Mouse (Mus musculus) CH12.LX (cell line): ENCODE measurements at regions not wholly inside any gene's neighbourhood (a gene's known extent, or its start where the extent isn't known, plus 50 kb on each side); places are given as distances from the start of the nearest gene placed in this dataset.

Source experiments
- DNase-seq: peaks from one replicate; pipeline ENCODE4 v3.0.0-alpha.2; 2013; ENCODE audit errors: extremely low read depth
- H3K27ac ChIP-seq: 2 replicates; pipeline ENCODE4 v1.5.1; 2012; ENCODE audit warnings: low read depth, mild to moderate bottlenecking, control low read depth, moderate library complexity; ENCODE audit not compliant: insufficient read depth
- H3K27me3 ChIP-seq: replicated peaks from 2 replicates; pipeline ENCODE3; 2012; ENCODE audit warnings: inconsistent platforms
- H3K36me3 ChIP-seq, 2 experiments: replicated peaks in 1 of 2; 2 replicates each; pipeline versions ENCODE3 to v1.6.1; 2012; ENCODE audit warnings: inconsistent platforms in 1 of 2, low read length in 1 of 2, mild to moderate bottlenecking in 1 of 2, mixed read lengths in 1 of 2, moderate library complexity in 1 of 2; ENCODE audit not compliant: control insufficient read depth in 1 of 2, insufficient read depth in 1 of 2
- H3K4me1 ChIP-seq, 2 experiments: 2 replicates each; pipeline ENCODE4 v1.6.1; 2012; ENCODE audit warnings: inconsistent platforms in 1 of 2, moderate library complexity in 1 of 2; ENCODE audit not compliant: insufficient read depth in 2 of 2, control insufficient read depth in 1 of 2
- H3K4me2 ChIP-seq: 2 replicates; pipeline ENCODE4 v1.6.1; 2012; ENCODE audit warnings: low read depth, mild to moderate bottlenecking, control low read depth; ENCODE audit not compliant: poor library complexity, insufficient read depth, severe bottlenecking
- H3K4me3 ChIP-seq, 3 experiments: fragments of 150-350 bp in 1 of 3; sonication (generic) in 1 of 3; replicated peaks in 1 of 3; 2 replicates each; pipeline versions ENCODE3 to v1.5.1; 2011 to 2012; ENCODE audit warnings: low read depth in 2 of 3, low read length in 2 of 3, mild to moderate bottlenecking in 2 of 3, moderate library complexity in 2 of 3, control low read depth in 1 of 3, improper control_type of control experiment in 1 of 3, inconsistent platforms in 1 of 3, mixed read lengths in 1 of 3; ENCODE audit not compliant: poor library complexity in 1 of 3
- H3K79me2 ChIP-seq: replicated peaks from 2 replicates; pipeline ENCODE4 v1.6.1; 2012; ENCODE audit warnings: mild to moderate bottlenecking, moderate library complexity; ENCODE audit not compliant: control insufficient read depth, poor library complexity, insufficient read depth, severe bottlenecking; ENCODE audit errors: extremely low read depth
- H3K9ac ChIP-seq: 2 replicates; pipeline ENCODE4 v1.6.1; 2012; ENCODE audit warnings: low read depth, mild to moderate bottlenecking, control low read depth, moderate library complexity; ENCODE audit not compliant: insufficient read depth
- H3K9me3 ChIP-seq: replicated peaks from 2 replicates; pipeline ENCODE3; 2012; ENCODE audit warnings: low read length, inconsistent platforms, mixed read lengths
- CHD1 ChIP-seq: IDR thresholded peaks from 2 replicates; pipeline ENCODE4 v1.6.1; 2012; ENCODE audit warnings: low read depth, low read length, improper control_type of control experiment, inconsistent platforms
- CHD2 ChIP-seq: IDR thresholded peaks from 2 replicates; pipeline ENCODE4 v1.6.1; 2011; ENCODE audit warnings: low read length, improper control_type of control experiment
- IRF4 ChIP-seq: IDR thresholded peaks from 2 replicates; pipeline ENCODE4 v1.6.1; 2014; ENCODE audit warnings: low read depth, mild to moderate bottlenecking, inconsistent platforms, low read length, improper control_type of control experiment
- JUN ChIP-seq: IDR thresholded peaks from 2 replicates; pipeline ENCODE4 v1.6.1; 2011; ENCODE audit warnings: low read depth, mild to moderate bottlenecking, low read length, improper control_type of control experiment, moderate library complexity; ENCODE audit not compliant: insufficient read depth
- MAFK ChIP-seq: IDR thresholded peaks from 2 replicates; pipeline ENCODE4 v1.6.1; 2011; ENCODE audit warnings: low read length, improper control_type of control experiment; ENCODE audit not compliant: insufficient replicate concordance
- MXI1 ChIP-seq: IDR thresholded peaks from 2 replicates; pipeline ENCODE4 v1.6.1; 2011; ENCODE audit warnings: mild to moderate bottlenecking, low read depth, low read length, improper control_type of control experiment
- MYC ChIP-seq: IDR thresholded peaks from 2 replicates; pipeline ENCODE4 v1.6.1; 2011; ENCODE audit warnings: low read depth, mild to moderate bottlenecking, improper control_type of control experiment, low read length
- NELFE ChIP-seq: IDR thresholded peaks from 2 replicates; pipeline ENCODE4 v1.6.1; 2011; ENCODE audit warnings: low read depth, low read length, improper control_type of control experiment
- NRF1 ChIP-seq: IDR thresholded peaks from 2 replicates; pipeline ENCODE4 v1.6.1; 2014; ENCODE audit warnings: low read depth, mild to moderate bottlenecking, inconsistent platforms, low read length, improper control_type of control experiment, moderate library complexity
- PAX5 ChIP-seq: IDR thresholded peaks from 2 replicates; pipeline ENCODE4 v1.6.1; 2012; ENCODE audit warnings: low read length, inconsistent platforms, mixed read lengths
- POLR2A ChIP-seq: IDR thresholded peaks from 2 replicates; pipeline ENCODE4 v1.6.1; 2011; ENCODE audit warnings: low read depth, mild to moderate bottlenecking, improper control_type of control experiment, low read length
- POLR2AphosphoS2 ChIP-seq: IDR thresholded peaks from 2 replicates; pipeline ENCODE4 v1.6.1; 2011; ENCODE audit warnings: low read depth, low read length, improper control_type of control experiment
- RCOR1 ChIP-seq: conservative IDR thresholded peaks from 2 replicates; pipeline ENCODE4 v1.6.1; 2012; ENCODE audit warnings: low read depth, mild to moderate bottlenecking, inconsistent platforms, low read length, improper control_type of control experiment
- SMC3 ChIP-seq: IDR thresholded peaks from 2 replicates; pipeline ENCODE4 v1.6.1; 2011; ENCODE audit warnings: low read depth, low read length, improper control_type of control experiment
- TCF12 ChIP-seq: IDR thresholded peaks from 2 replicates; pipeline ENCODE4 v1.6.1; 2014; ENCODE audit warnings: low read depth, mild to moderate bottlenecking, inconsistent platforms, low read length, improper control_type of control experiment
- ZMIZ1 ChIP-seq: IDR thresholded peaks from 2 replicates; pipeline ENCODE4 v1.6.1; 2012; ENCODE audit warnings: low read depth, mild to moderate bottlenecking, inconsistent platforms, low read length, improper control_type of control experiment
- dilution Hi-C: fragments of 300-500 bp; cut with MboI; formaldehyde crosslinking; loops from 2 replicates; pipeline ENCODE4 v1.14.3; 2020; ENCODE audit warnings: low sequenced_read_pairs; ENCODE audit not compliant: extremely low pct_unique_long_range_greater_than_20kb, extremely low pct_ligation_motif_present
- in situ Hi-C: fragments of 300-500 bp; cut with MboI; formaldehyde crosslinking; loops from 3 replicates; pipeline ENCODE4 v1.14.3; 2019; ENCODE audit warnings: low sequenced_read_pairs, low pct_ligation_motif_present, low pct_unique_long_range_greater_than_20kb, mixed read lengths

DNA sequence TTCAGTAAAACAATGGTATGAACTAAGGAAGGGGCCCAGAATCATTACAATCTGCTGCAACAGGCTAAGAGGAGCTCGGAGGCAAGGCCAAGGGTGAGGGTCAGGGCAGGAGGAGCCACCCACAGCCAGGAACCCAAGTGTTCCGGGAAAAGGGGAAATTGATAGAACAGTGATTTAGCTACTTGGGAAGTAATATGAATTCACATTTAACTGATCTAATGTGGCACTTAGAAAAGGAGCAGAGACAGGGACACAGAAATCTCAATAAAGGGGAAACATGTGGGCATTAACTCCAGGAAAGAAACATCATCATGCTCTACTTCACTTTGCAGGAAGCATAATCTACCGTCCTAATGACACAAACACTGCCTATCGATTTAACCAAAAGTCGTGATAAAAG is 120.1 kb upstream of the Hs6st1 start:
- TF ChIP-seq MYC (no peak), POLR2AphosphoS2 (no peak), ZMIZ1 (no peak), RCOR1 (no peak), PAX5 (no peak), JUN (no peak), SMC3 (no peak), NRF1 (no peak), MXI1 (no peak), TCF12 (no peak)
- TF ChIP-seq, all 38 proteins: peak for 0

DNA sequence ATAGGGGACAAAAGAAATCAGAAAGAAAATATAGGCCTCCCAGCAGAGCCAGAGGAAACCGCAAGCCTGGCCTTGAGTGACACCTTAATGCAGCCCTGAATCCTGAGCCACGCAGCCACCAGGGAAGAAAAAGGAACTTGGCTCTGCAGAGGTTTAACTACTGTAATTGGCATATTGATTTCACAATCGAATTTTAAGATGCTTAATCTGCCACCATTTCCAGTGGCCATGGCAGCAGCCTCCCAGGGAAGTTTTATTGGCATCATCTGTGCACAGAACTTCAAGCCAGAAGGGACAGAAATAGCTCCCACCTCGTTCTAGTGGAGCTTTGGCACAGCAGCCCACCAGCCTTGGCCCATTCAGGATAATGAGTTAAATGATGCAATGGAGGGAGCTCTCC is 117.1 kb upstream of the Hs6st1 start:
- Histone ChIP-seq H3K4me1 (no peaks in the 10 kb centered on the region), H3K9me3 (peaks cover 2% of the 10 kb centered on the region), H3K36me3 (no peaks in the 10 kb centered on the region), H3K27me3 (no peaks in the 10 kb centered on the region), H3K9ac (no peak overlapping the region), H3K4me2 (no peak overlapping the region), H3K4me3 (no peak overlapping the region), H3K27ac (no peak overlapping the region), H3K79me2 (no peaks in the 10 kb centered on the region)
- DNase-seq, result no peak
- dilution Hi-C loops, result no loop called here
- no peak for TF ChIP-seq MYC
- in situ Hi-C loops, result no loop called here

More for the DNA sequence above, 120.1 kb upstream of the Hs6st1 start:
- Histone ChIP-seq H3K27ac (no peak overlapping the region), H3K9ac (no peak overlapping the region), H3K4me1 (no peaks in the 10 kb centered on the region), H3K36me3 (no peaks in the 10 kb centered on the region), H3K4me3 (no peak overlapping the region), H3K27me3 (no peaks in the 10 kb centered on the region), H3K4me2 (no peak overlapping the region), H3K9me3 (peaks cover 2% of the 10 kb centered on the region), H3K79me2 (no peaks in the 10 kb centered on the region)
- dilution Hi-C loops, result no loop called here
- no peak for DNase-seq
- in situ Hi-C loops, result no loop called here

DNA sequence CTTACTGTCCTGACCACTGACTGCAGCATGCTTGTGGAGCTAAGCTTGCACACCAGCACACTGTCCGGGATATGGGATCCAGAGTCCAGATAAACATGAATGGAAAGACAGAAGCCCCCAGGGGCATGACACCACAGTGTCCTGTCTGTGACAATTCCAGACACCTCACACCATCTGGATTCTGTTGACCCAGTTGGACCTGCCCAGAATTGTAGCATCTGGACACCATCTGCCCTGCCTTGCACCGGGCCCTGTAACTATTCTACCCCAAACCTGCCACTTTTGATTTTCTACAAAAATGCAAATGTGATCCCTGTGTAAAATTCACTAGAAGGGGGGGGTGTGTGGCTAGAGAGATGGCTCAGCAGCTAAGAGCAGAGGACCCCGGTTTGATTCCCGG is 114.5 kb upstream of the Hs6st1 start:
- Histone ChIP-seq H3K27me3 (no peaks in the 10 kb centered on the region), H3K4me3 (no peak overlapping the region), H3K36me3 (no peaks in the 10 kb centered on the region)
- no peak for TF ChIP-seq POLR2A
- no peak for TF ChIP-seq MAFK
- TF ChIP-seq CHD1, result no peak
- TF ChIP-seq IRF4, result no peak
- no peak for TF ChIP-seq NELFE
- no peak for TF ChIP-seq NRF1
- TF ChIP-seq CHD2, result no peak
- TF ChIP-seq, all 38 proteins: peak for 0
- Histone ChIP-seq H3K4me1 (no peaks in the 10 kb centered on the region), H3K9ac (no peak overlapping the region), H3K9me3 (no peaks in the 10 kb centered on the region), H3K27ac (no peak overlapping the region), H3K79me2 (no peaks in the 10 kb centered on the region), H3K4me2 (no peak overlapping the region)
- in situ Hi-C loops (no loop called here), dilution Hi-C loops (no loop called here)
- no peak for DNase-seq
